Mouse (Mus musculus): ENCODE data around the gene Arhgef25. TPM values are rescaled to one million over a fixed set of nuclear protein-coding genes. Genes with fewer than 3 reads are reported as not detected.

The Arhgef25 gene
- polyA plus RNA-seq, 1 experiment from 2014 or later = 19.6 TPM

DNA sequence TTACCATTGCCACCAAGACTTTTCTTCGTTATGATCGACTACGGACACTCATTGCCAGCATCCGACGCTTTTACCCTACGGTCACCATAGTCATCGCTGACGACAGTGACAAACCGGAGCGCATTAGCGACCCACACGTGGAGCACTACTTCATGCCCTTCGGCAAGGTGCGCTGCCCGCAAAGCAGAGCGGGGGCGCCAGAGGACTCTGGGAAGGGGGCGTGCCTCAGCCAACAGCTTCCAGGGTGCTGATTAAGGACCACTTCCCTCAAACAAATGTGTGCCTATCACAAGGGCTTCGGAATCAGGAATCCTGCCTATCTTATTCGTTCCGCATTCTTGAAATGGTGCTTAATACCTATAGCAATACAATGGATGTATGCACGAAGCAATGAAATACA, 19.9 kb downstream of the Arhgef25 start:
- ATAC-seq (ENCODE audit: low FRiP score, low TSS enrichment) (no peak), DNase-seq (peak; percentile 74)
- Histone ChIP-seq H3K9me3 (ENCODE audit: control insufficient read depth, low read length) (no peaks in the 10 kb centered on the region), H3K27ac (replicated peaks; ENCODE audit: low read depth, low read length) (no peak overlapping the region), H3K36me3 (ENCODE audit: control insufficient read depth, insufficient read depth, low read length) (peaks cover 18% of the 10 kb centered on the region; the same call in 1 of the 2 replicates), H3K4me2 (ENCODE audit: low read length) (peak overlapping the region; percentile 47), H3K27me3 (ENCODE audit: control insufficient read depth, insufficient read depth, low read length) (peaks cover 58% of the 10 kb centered on the region), H3K4me1 (ENCODE audit: control insufficient read depth, insufficient read depth, low read length) (peaks cover 20% of the 10 kb centered on the region), H3K4me3 (replicated peaks; ENCODE audit: low read depth, low read length) (no peak overlapping the region), H3K9ac (replicated peaks; ENCODE audit: low read length) (0 out of 2 replicates have a peak overlapping the region, but pooled peaks have one; percentile 7)
- WGBS = 2% methylated on average over 22 of the region's 22 CpGs

DNA sequence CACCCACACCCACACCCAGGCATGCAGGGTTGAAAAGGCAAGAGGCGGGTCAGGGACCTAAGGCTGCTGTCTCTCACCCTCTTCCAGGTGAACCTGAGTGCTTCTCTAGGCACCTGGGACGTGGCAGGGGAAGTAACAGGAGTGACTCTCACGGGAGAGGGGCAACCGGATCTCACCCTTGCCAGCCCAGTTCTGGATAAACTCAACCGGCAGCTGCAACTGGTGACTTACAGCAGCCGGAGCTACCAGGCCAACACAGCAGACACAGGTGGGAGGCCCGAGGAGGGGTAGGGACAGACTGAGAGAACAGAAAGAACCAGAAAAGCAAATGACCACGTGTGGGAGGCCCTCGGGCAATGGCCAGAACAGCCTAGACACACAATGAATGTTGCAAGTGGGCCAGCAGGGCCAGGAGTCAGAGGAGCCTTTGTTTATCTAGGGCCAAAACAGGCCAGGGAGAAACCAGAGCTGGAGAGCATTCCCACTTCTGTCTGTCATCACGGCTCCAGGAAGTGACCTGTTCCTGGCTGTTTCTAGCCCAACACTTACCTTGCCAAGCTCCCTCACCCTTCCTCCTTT, 22.2 kb downstream of the Arhgef25 start:
- ATAC-seq (ENCODE audit: low FRiP score, low TSS enrichment) = no peak
- 60% methylated on average over 10 of the region's 10 CpGs for WGBS
- Histone ChIP-seq H3K4me1 (ENCODE audit: control insufficient read depth, insufficient read depth, low read length) (peaks cover 20% of the 10 kb centered on the region), H3K9ac (replicated peaks; ENCODE audit: low read length) (peak overlapping the region; percentile 97; the same call in 1 of the 2 replicates), H3K9me3 (ENCODE audit: control insufficient read depth, low read length) (no peaks in the 10 kb centered on the region), H3K4me3 (replicated peaks; ENCODE audit: low read depth, low read length) (no peak overlapping the region), H3K27ac (replicated peaks; ENCODE audit: low read depth, low read length) (no peak overlapping the region), H3K36me3 (ENCODE audit: control insufficient read depth, insufficient read depth, low read length) (peaks cover 18% of the 10 kb centered on the region; the same call in 1 of the 2 replicates), H3K4me2 (ENCODE audit: low read length) (peak overlapping the region; percentile 93), H3K27me3 (ENCODE audit: control insufficient read depth, insufficient read depth, low read length) (peaks cover 58% of the 10 kb centered on the region)
- no peak for DNase-seq

DNA sequence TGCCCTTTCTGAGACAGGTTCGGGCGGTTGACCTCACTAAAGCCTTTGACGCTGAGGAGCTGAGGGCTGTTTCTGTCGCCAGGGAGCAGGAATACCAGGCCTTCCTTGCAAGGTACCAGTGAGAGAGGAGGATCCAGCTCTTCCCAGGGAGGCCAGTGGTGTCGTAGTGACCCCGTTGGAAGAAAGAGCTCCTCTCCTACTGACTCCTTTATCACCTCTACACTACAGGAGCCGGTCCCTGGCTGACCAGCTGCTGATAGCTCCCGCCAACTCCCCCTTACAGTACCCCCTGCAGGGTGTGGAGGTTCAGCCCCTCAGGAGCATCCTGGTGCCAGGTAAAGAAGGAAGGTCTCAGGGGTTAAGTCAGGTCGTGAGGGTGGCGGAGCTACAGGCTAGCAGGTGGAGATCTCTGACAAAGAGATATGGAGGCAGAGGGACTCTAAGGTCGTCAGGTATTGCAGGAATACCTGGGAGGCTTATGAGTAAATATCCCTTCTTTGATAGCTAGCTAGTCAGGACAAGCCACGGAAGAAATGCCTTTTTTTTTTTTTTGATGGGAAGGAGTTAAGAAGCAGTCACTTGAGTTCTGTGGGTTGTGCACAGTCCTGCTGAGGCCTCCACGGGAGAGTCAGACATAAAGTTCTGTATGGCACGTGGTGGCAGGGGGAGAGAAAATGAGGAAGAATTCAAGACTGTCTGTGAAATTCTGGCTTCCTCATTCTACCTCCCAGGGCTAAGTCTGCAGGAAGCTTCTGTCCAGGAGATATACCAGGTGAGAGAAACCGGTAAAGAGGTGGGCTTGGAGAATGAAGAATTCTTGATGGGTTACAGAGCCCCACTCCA, 22.9 kb downstream of the Arhgef25 start:
- ATAC-seq (ENCODE audit: low FRiP score, low TSS enrichment) (no peak), DNase-seq (no peak)
- H3K27ac ChIP-seq (replicated peaks; ENCODE audit: low read depth, low read length) = peak overlapping the region; percentile 91
- peak overlapping the region; percentile 93 for H3K4me2 ChIP-seq (ENCODE audit: low read length)
- peak overlapping the region; percentile 97 for H3K9ac ChIP-seq (replicated peaks; ENCODE audit: low read length)
- peaks cover 14% of the 10 kb centered on the region; the same call in 1 of the 2 replicates for H3K36me3 ChIP-seq (ENCODE audit: control insufficient read depth, insufficient read depth, low read length)
- peak overlapping the region; percentile 73 for H3K4me3 ChIP-seq (replicated peaks; ENCODE audit: low read depth, low read length)
- 21% methylated on average over 15 of the region's 15 CpGs for WGBS
- peaks cover 53% of the 10 kb centered on the region for H3K27me3 ChIP-seq (ENCODE audit: control insufficient read depth, insufficient read depth, low read length)
- no peaks in the 10 kb centered on the region for H3K9me3 ChIP-seq (ENCODE audit: control insufficient read depth, low read length)
- H3K4me1 ChIP-seq (ENCODE audit: control insufficient read depth, insufficient read depth, low read length) = peaks cover 20% of the 10 kb centered on the region

DNA sequence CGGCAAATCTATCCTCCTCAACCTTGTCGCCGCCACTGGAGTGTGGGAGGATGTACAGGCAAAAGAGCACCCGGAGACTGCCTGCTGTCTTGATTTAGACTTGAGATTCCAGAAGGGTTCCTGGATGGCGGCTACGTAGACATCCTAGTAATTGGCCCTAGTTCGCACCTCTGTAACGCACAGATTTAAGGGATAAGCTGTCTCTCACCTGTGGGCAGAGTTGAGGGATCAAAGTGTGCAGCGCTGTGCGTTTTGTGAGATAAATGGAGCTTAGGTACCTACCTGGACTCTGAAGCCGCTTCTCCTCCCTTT, 23.5 kb downstream of the Arhgef25 start:
- Histone ChIP-seq H3K27me3 (ENCODE audit: control insufficient read depth, insufficient read depth, low read length) (peaks cover 48% of the 10 kb centered on the region), H3K36me3 (ENCODE audit: control insufficient read depth, insufficient read depth, low read length) (0 out of 2 replicates have a peak, but pooled peaks cover 8% of the 10 kb centered on the region), H3K4me2 (ENCODE audit: low read length) (peak overlapping the region; percentile 93), H3K9me3 (ENCODE audit: control insufficient read depth, low read length) (no peaks in the 10 kb centered on the region), H3K9ac (replicated peaks; ENCODE audit: low read length) (peak overlapping the region; percentile 97), H3K4me3 (replicated peaks; ENCODE audit: low read depth, low read length) (peak overlapping the region; percentile 73), H3K27ac (replicated peaks; ENCODE audit: low read depth, low read length) (peak overlapping the region; percentile 91), H3K4me1 (ENCODE audit: control insufficient read depth, insufficient read depth, low read length) (peaks cover 20% of the 10 kb centered on the region)
- DNase-seq (no peak), ATAC-seq (ENCODE audit: low FRiP score, low TSS enrichment) (peak; percentile 9; the same call in 1 of the 2 replicates)
- 4% methylated on average over 11 of the region's 11 CpGs for WGBS

DNA sequence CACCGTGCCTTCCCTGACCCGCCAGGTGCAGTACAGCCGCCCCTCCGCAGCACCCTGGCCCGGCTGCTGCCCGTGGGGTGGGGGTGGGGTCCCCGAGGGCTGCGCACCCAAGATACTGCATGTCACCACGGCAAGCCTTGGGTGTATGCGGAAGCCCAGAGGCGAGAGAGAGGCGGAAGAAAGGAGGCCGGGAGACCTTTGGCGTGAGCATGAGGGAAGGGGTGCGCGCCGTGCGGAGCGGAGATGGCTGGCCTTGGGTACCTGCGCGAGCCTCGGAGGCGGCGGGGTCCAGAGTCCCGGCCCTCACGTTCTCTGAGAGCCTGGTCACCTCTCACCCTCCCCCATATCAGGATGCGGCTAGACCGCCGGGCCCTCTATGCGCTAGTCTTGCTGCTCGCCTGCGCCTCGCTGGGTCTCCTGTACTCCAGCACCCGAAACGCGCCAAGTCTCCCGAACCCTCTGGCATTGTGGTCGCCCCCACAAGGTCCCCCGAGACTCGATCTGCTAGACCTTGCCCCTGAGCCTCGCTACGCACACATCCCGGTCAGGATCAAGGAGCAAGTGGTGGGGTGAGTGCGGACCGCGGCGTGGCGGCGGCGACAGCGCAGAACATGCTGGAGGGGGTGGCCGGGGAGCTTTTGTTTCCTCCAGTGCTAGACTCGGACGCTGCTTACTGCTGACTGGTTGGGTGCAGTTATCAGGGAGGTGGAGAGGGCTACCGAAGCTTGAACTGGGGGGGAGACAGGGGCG, 24.1 kb downstream of the Arhgef25 start:
- under 1% methylated on average over 56 of the region's 56 CpGs for WGBS
- peak overlapping the region; percentile 73 for H3K4me3 ChIP-seq (replicated peaks; ENCODE audit: low read depth, low read length)
- peaks cover 43% of the 10 kb centered on the region for H3K27me3 ChIP-seq (ENCODE audit: control insufficient read depth, insufficient read depth, low read length)
- H3K9me3 ChIP-seq (ENCODE audit: control insufficient read depth, low read length) = no peaks in the 10 kb centered on the region
- ATAC-seq (ENCODE audit: low FRiP score, low TSS enrichment) = peak; percentile 49
- peaks cover 18% of the 10 kb centered on the region for H3K4me1 ChIP-seq (ENCODE audit: control insufficient read depth, insufficient read depth, low read length)
- H3K27ac ChIP-seq (replicated peaks; ENCODE audit: low read depth, low read length) = peak overlapping the region; percentile 91
- 0 out of 2 replicates have a peak, but pooled peaks cover 8% of the 10 kb centered on the region for H3K36me3 ChIP-seq (ENCODE audit: control insufficient read depth, insufficient read depth, low read length)
- H3K4me2 ChIP-seq (ENCODE audit: low read length) = peak overlapping the region; percentile 93
- peak; percentile 74 for DNase-seq
- H3K9ac ChIP-seq (replicated peaks; ENCODE audit: low read length) = peak overlapping the region; percentile 97

DNA sequence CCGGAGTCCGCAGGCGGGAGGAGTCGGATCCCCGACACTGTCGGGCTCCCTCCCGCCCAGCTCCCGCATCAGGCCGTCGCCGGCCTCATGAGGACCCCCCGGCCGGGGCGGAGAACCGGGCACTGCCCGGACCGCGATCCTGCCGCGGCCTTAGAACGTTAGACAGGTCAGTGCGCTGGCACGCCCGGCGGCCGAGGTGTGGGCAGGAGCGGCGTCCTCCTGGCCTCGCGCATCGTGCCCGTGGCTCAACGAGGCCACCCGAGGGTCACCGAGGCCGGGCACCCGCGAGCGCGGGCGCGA, 24.6 kb downstream of the Arhgef25 start:
- Histone ChIP-seq H3K4me2 (ENCODE audit: low read length) (peak overlapping the region; percentile 93), H3K4me3 (replicated peaks; ENCODE audit: low read depth, low read length) (peak overlapping the region; percentile 73), H3K4me1 (ENCODE audit: control insufficient read depth, insufficient read depth, low read length) (peaks cover 14% of the 10 kb centered on the region), H3K9me3 (ENCODE audit: control insufficient read depth, low read length) (no peaks in the 10 kb centered on the region), H3K9ac (replicated peaks; ENCODE audit: low read length) (peak overlapping the region; percentile 97), H3K27ac (replicated peaks; ENCODE audit: low read depth, low read length) (peak overlapping the region; percentile 91), H3K36me3 (ENCODE audit: control insufficient read depth, insufficient read depth, low read length) (0 out of 2 replicates have a peak, but pooled peaks cover 8% of the 10 kb centered on the region), H3K27me3 (ENCODE audit: control insufficient read depth, insufficient read depth, low read length) (peaks cover 38% of the 10 kb centered on the region)
- under 1% methylated on average over 42 of the region's 42 CpGs for WGBS
- DNase-seq (no peak), ATAC-seq (ENCODE audit: low FRiP score, low TSS enrichment) (peak; percentile 60)

DNA sequence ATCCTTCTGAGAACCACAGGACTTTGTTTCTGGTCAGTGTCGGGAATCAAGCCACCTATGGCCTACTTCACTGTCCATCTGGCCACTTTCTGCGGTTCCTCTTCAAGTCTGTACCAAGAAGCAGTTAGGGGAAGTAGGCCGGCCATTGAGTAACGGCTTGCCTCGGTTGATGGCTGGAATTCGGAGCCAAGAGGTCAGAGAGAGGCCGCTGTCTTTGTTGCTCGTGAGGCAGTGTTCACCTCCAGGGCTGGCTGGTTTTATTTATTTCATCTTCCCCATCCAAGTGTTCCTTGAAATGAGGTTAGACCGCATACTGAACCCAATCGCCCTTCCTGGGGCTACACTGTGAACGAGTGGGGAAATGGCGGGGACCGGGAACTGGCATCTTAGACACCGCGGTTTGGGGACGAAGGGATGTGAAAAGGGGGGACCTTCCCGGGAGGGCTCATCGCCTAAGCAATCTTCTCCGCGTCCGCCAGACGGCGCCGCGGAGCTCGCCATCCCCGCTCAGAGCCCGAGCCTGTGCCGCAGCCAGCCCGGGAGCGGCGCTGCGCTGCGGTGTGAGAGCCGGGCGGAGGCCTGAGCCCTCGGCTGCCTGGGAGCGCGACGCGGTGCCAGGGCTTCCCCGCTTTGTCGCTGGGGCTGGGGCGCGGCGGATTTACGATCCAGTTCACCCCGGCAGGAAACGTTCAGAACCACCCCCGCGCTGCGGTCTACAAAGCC, 25.1 kb downstream of the Arhgef25 start, which contains the start of gene B4galnt1:
Gene B4galnt1 (plus strand): TSS at position 595 of the 723 bp plus-strand sequence.
- WGBS = 2% methylated on average over 52 of the region's 52 CpGs
- no peaks in the 10 kb centered on the region for H3K9me3 ChIP-seq (ENCODE audit: control insufficient read depth, low read length)
- H3K27me3 ChIP-seq (ENCODE audit: control insufficient read depth, insufficient read depth, low read length) = peaks cover 33% of the 10 kb centered on the region
- peak within 1 kb of the TSS; percentile 73 for H3K4me3 ChIP-seq (replicated peaks; ENCODE audit: low read depth, low read length)
- peak within 1 kb of the TSS; percentile 97 for H3K9ac ChIP-seq (replicated peaks; ENCODE audit: low read length)
- DNase-seq = peak; percentile 96
- H3K4me2 ChIP-seq (ENCODE audit: low read length) = peak within 1 kb of the TSS; percentile 93
- H3K27ac ChIP-seq (replicated peaks; ENCODE audit: low read depth, low read length) = peak within 1 kb of the TSS; percentile 91
- peak; percentile 91 for ATAC-seq (ENCODE audit: low FRiP score, low TSS enrichment)
- H3K36me3 ChIP-seq (ENCODE audit: control insufficient read depth, insufficient read depth, low read length) = 0 out of 2 replicates have a peak, but pooled peaks cover 8% of the 10 kb centered on the region
- H3K4me1 ChIP-seq (ENCODE audit: control insufficient read depth, insufficient read depth, low read length) = peaks cover 9% of the 10 kb centered on the region; the same call in 1 of the 2 replicates

DNA sequence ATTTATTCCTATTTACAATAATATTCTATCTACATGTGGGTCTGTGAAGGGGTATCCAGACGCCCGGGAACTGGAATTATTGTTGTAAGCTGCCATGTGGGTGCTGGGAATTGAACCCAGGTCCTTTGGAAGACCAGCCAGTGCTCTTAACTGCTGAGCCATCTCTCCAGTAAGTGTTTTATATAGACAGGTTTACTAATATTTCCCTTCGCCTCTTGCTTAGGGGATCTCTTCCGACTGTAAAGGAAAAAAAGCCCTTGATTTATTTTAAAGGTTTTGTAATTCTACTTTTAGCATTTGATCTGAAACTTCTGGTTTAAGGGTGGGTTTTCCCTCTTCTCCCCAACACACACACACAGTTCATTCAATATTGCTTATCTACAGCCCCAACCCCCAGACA, 25.7 kb downstream of the Arhgef25 start:
- no peaks in the 10 kb centered on the region for H3K9me3 ChIP-seq (ENCODE audit: control insufficient read depth, low read length)
- DNase-seq (no peak), ATAC-seq (ENCODE audit: low FRiP score, low TSS enrichment) (no peak)
- H3K4me2 ChIP-seq (ENCODE audit: low read length) = peak overlapping the region; percentile 93
- no peak overlapping the region for H3K4me3 ChIP-seq (replicated peaks; ENCODE audit: low read depth, low read length)
- peaks cover 5% of the 10 kb centered on the region; the same call in 1 of the 2 replicates for H3K4me1 ChIP-seq (ENCODE audit: control insufficient read depth, insufficient read depth, low read length)
- H3K27me3 ChIP-seq (ENCODE audit: control insufficient read depth, insufficient read depth, low read length) = peaks cover 27% of the 10 kb centered on the region
- H3K27ac ChIP-seq (replicated peaks; ENCODE audit: low read depth, low read length) = no peak overlapping the region
- 0 out of 2 replicates have a peak, but pooled peaks cover 8% of the 10 kb centered on the region for H3K36me3 ChIP-seq (ENCODE audit: control insufficient read depth, insufficient read depth, low read length)
- no peak overlapping the region for H3K9ac ChIP-seq (replicated peaks; ENCODE audit: low read length)
- WGBS = 98% methylated on average over 4 of the region's 4 CpGs

Data from midbrain, embryonic 14.5 days (tissue).